Mouse (Mus musculus) midbrain, embryonic 11.5 days (tissue): ENCODE results near the gene Klhl1. TPM values are rescaled to one million over a fixed set of nuclear protein-coding genes. Genes with fewer than 3 reads are reported as not detected.
A peak's percentile ranks its signal among the peaks of the same experiment; 100 is the strongest.

Experiments used
- ATAC-seq: fragments of 200-750 bp; cut with Nextera tagmentation; 2 replicates; pipeline ENCODE4 v1.8.0; 2017; ENCODE audit warnings: moderate TSS enrichment, moderate library complexity; ENCODE audit not compliant: low FRiP score
- DNase-seq: peaks from one replicate; pipeline ENCODE4 v3.0.0; 2015; ENCODE audit warnings: low spot score; ENCODE audit errors: missing footprints
- H3K27ac ChIP-seq: fragments of 300-500 bp; sonication (generic); 2 replicates; pipeline ENCODE4 v1.5.1; 2014; ENCODE audit warnings: low read depth, low read length
- H3K27me3 ChIP-seq: fragments of 300-500 bp; sonication (generic); 2 replicates; pipeline ENCODE4 v1.6.1; 2014; ENCODE audit warnings: mild to moderate bottlenecking, low read length, moderate library complexity, mixed read lengths; ENCODE audit not compliant: control insufficient read depth, insufficient read depth
- H3K36me3 ChIP-seq: fragments of 300-500 bp; sonication (generic); 2 replicates; pipeline ENCODE4 v1.6.1; 2014; ENCODE audit warnings: mild to moderate bottlenecking, low read length, moderate library complexity, mixed read lengths; ENCODE audit not compliant: control insufficient read depth, insufficient read depth
- H3K4me1 ChIP-seq: fragments of 300-500 bp; sonication (generic); 2 replicates; pipeline ENCODE4 v1.6.1; 2014; ENCODE audit warnings: low read length; ENCODE audit not compliant: control insufficient read depth, insufficient read depth
- H3K4me2 ChIP-seq: fragments of 300-500 bp; sonication (generic); 2 replicates; pipeline ENCODE4 v1.6.1; 2014; ENCODE audit warnings: mild to moderate bottlenecking, moderate library complexity
- H3K4me3 ChIP-seq: fragments of 300-500 bp; sonication (generic); 2 replicates; pipeline ENCODE4 v1.5.1; 2014; ENCODE audit warnings: low read depth, low read length
- H3K9ac ChIP-seq: fragments of 300-500 bp; sonication (generic); 2 replicates; pipeline ENCODE4 v1.6.1; 2014; ENCODE audit warnings: low read length
- H3K9me3 ChIP-seq: fragments of 300-500 bp; sonication (generic); 2 replicates; pipeline ENCODE4 v1.6.1; 2016; ENCODE audit warnings: low read length; ENCODE audit not compliant: control insufficient read depth
- WGBS: fragments of 180-500 bp; shearing (Covaris S2); extraction: QIAGEN DNeasy Blood & Tissue Kit; methylation state at CpG from one replicate; pipeline ENCODE4 v1.1.7; 2014; 5-methylcytosine and 5-hydroxymethylcytosine counted together
- polyA plus RNA-seq: library from polyadenylated mRNA; unstranded; fragments of >200 nt; fragmentation: Nextera tagmentation; extraction: Ambion mirVana; gene quantifications from 2 replicates; pipeline ENCODE4 v1.2.1, GENCODE M21; 2014

The Klhl1 gene
- polyA plus RNA-seq, result 3.1 and 3.9 TPM in 2 replicates

DNA sequence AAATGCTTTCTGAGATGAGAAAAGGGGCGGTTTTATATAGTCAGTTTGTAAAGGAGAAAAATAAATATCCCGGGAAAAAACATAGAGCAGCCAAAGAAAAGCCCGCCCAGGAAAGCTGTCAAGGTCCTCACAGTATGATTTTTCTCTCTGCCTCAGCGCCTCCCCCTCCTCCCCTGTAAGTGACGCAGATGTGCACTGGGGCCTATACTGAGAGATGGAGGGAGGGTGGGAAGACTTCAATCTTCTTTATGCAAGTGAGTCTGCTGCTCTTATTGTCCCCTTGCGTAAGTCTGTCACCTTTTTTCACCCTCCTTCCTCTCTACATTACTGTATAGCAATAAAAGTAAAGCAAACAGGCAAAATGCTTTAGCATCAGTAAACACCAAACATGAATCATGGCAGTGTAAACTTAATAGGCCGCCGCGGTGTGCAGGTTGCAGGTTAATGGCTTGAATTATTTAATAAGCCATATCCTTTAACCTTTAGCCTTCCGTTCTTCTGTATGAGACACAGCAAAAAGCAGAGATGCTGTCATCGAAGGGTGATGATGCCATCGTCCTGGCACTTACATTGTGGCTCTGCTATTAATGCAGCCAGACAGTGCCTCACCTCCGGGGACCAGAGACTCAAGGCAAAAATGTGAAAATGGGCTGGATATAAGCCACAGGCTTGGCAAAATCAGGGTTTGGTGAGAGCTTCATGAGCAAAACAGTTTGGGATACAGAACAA is at the start of gene Klhl1:
Gene Klhl1 (minus strand): TSS at position 149 of the 729 bp plus-strand sequence.
- WGBS, result 45% methylated on average over 13 of the region's 13 CpGs
- no peaks in the 10 kb centered on the region for H3K27me3 ChIP-seq

DNA sequence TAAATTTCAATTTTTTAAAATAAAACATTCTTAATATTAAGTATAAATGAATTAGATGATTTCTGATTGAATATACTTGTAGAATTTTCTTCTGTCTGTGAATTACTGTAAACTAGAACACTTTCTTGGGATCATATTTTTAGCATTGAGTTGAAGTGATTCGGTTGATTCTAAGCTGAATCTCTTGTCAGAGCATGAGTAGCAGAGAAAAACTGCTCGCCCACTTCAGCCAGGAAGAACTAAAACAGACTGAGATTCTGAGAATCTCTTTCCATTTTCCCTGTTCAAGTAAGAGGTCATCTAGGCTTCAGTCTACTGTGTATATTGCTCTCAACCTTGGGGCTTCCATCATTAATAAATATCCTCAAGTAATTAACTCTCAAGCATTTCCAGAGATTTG is 34.8 kb upstream of the Klhl1 start:
- Histone ChIP-seq H3K4me2 (no peak overlapping the region), H3K9ac (no peak overlapping the region), H3K36me3 (no peaks in the 10 kb centered on the region), H3K27ac (no peak overlapping the region), H3K4me1 (no peaks in the 10 kb centered on the region), H3K27me3 (no peaks in the 10 kb centered on the region), H3K9me3 (no peaks in the 10 kb centered on the region), H3K4me3 (no peak overlapping the region)
- ATAC-seq (no peak), DNase-seq (no peak)
- WGBS, result 87% methylated on average over 2 of the region's 2 CpGs

More for the DNA sequence above, at the start of gene Klhl1:
- DNase-seq (no peak), ATAC-seq (peak; percentile 80)
- Histone ChIP-seq H3K9me3 (no peaks in the 10 kb centered on the region), H3K27ac (peak within 1 kb of the TSS; percentile 55; the same call in 1 of the 2 replicates), H3K4me2 (peak within 1 kb of the TSS; percentile 98), H3K9ac (peak within 1 kb of the TSS; percentile 62), H3K4me1 (no peaks in the 10 kb centered on the region), H3K4me3 (peak within 1 kb of the TSS; percentile 59), H3K36me3 (no peaks in the 10 kb centered on the region)

GRCm38 (mm10) chr14:96518151-96518953 is 550 bp downstream of the Klhl1 start:
- Histone ChIP-seq H3K9me3 (no peaks in the 10 kb centered on the region), H3K4me3 (peak overlapping the region; percentile 59), H3K36me3 (no peaks in the 10 kb centered on the region), H3K4me2 (peak overlapping the region; percentile 98), H3K27me3 (no peaks in the 10 kb centered on the region), H3K9ac (peak overlapping the region; percentile 62), H3K4me1 (no peaks in the 10 kb centered on the region), H3K27ac (peak overlapping the region; percentile 55; the same call in 1 of the 2 replicates)
- DNase-seq, result peak; percentile 97
- peak; percentile 84 for ATAC-seq
- WGBS, result under 1% methylated on average over 35 of the region's 35 CpGs

- Histone ChIP-seq H3K36me3 (no peaks in the 10 kb centered on the region), H3K4me2 (peak overlapping the region; percentile 98), H3K9ac (peak overlapping the region; percentile 62), H3K9me3 (no peaks in the 10 kb centered on the region), H3K4me1 (no peaks in the 10 kb centered on the region), H3K27ac (no peak overlapping the region), H3K27me3 (no peaks in the 10 kb centered on the region), H3K4me3 (peak overlapping the region; percentile 59)
- no peak for DNase-seq
- WGBS, result 6% methylated on average over 9 of the region's 9 CpGs
- peak; percentile 71 for ATAC-seq
These were observed 1.2 kb downstream of the Klhl1 start for GRCm38 (mm10) chr14:96517727-96518126.

DNA sequence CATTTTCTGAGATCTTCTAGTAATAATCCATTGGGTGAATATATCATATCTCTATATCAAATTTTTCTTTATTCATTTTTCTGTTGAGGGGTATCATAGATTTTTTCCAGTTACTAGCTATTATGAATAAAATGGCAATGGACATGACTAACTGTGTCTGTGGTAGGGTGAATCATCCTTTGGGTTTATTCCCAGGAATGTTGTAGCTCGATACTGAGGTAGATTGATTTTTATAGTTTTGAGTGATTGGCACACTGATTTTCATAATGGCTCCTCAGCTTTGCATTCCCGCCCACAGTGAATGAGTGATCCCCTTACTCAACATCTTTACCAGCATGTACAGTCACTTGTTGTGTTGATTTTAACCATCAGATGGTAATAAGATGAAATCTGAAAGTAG is 19.0 kb downstream of the Klhl1 start:
- no peak overlapping the region for H3K9ac ChIP-seq
- 91% methylated on average over 2 of the region's 2 CpGs for WGBS
- DNase-seq, result no peak
- H3K9me3 ChIP-seq, result no peaks in the 10 kb centered on the region
- H3K36me3 ChIP-seq, result no peaks in the 10 kb centered on the region
- H3K27ac ChIP-seq, result no peak overlapping the region
- H3K4me1 ChIP-seq, result no peaks in the 10 kb centered on the region
- H3K27me3 ChIP-seq, result no peaks in the 10 kb centered on the region
- no peak overlapping the region for H3K4me3 ChIP-seq
- H3K4me2 ChIP-seq, result no peak overlapping the region
- ATAC-seq, result no peak

GRCm38 (mm10) chr14:96471812-96472211 is 47.1 kb downstream of the Klhl1 start:
- ATAC-seq (no peak; the same call in 1 of the 2 replicates), DNase-seq (no peak)
- no peaks in the 10 kb centered on the region for H3K4me1 ChIP-seq
- WGBS, result 59% methylated on average over 2 of the region's 2 CpGs
- no peaks in the 10 kb centered on the region for H3K27me3 ChIP-seq
- H3K4me2 ChIP-seq, result no peak overlapping the region
- no peaks in the 10 kb centered on the region for H3K36me3 ChIP-seq
- no peak overlapping the region for H3K4me3 ChIP-seq
- no peak overlapping the region for H3K27ac ChIP-seq
- H3K9ac ChIP-seq, result no peak overlapping the region
- no peaks in the 10 kb centered on the region for H3K9me3 ChIP-seq

GRCm38 (mm10) chr14:96471336-96471735 is 47.6 kb downstream of the Klhl1 start:
- Histone ChIP-seq H3K4me2 (no peak overlapping the region), H3K27ac (no peak overlapping the region), H3K36me3 (no peaks in the 10 kb centered on the region), H3K9me3 (no peaks in the 10 kb centered on the region), H3K9ac (no peak overlapping the region), H3K27me3 (no peaks in the 10 kb centered on the region), H3K4me3 (no peak overlapping the region), H3K4me1 (no peaks in the 10 kb centered on the region)
- ATAC-seq (no peak), DNase-seq (no peak)

GRCm38 (mm10) chr14:96461756-96462155 is 57.1 kb downstream of the Klhl1 start:
- Histone ChIP-seq H3K36me3 (no peaks in the 10 kb centered on the region), H3K9me3 (no peaks in the 10 kb centered on the region), H3K27me3 (no peaks in the 10 kb centered on the region), H3K4me2 (no peak overlapping the region), H3K4me1 (no peaks in the 10 kb centered on the region), H3K9ac (no peak overlapping the region), H3K4me3 (no peak overlapping the region), H3K27ac (no peak overlapping the region)
- 74% methylated on average over 2 of the region's 2 CpGs for WGBS
- ATAC-seq (no peak), DNase-seq (no peak)
